Mouse (Mus musculus) heart, adult 11 months (tissue): ENCODE results near the gene Gm3667.
"Not testable (repeated sequence)": the region's sequence is repeated elsewhere in the genome, so short reads cannot be mapped to it uniquely, and the experiment has no call there.

ENCODE experiments used
- DNase-seq: peaks from one replicate; pipeline ENCODE4 v3.0.0; 2022

Gm3667 gene

GRCm38 (mm10) chr14:6889521-6890012 lies at the start of gene Gm3667:
Gm3667 (minus strand) TSS chr14:6889962.
- peak; percentile 96 for DNase-seq

GRCm38 (mm10) chr14:6899881-6900280 lies 10.1 kb upstream of the Gm3667 start:
- peak; percentile 90 for DNase-seq

GRCm38 (mm10) chr14:6888811-6889210 lies 951 bp downstream of the Gm3667 start:
- peak; percentile 94 for DNase-seq

GRCm38 (mm10) chr14:6840211-6840610 lies 49.6 kb downstream of the Gm3667 start, which contains the start of gene Gm3642:
Gm3642 (minus strand) TSS chr14:6840311.
- DNase-seq, result not testable (repeated sequence)

- not testable (repeated sequence) for DNase-seq
Observed at GRCm38 (mm10) chr14:6823297-6823696, 66.5 kb downstream of the Gm3667 start.
